Mouse (Mus musculus): Measurements from ENCODE around the gene 1700037H04Rik. TPM values are rescaled to one million over a fixed set of nuclear protein-coding genes. Genes with fewer than 3 reads are reported as not detected.
A peak's percentile ranks its signal among the peaks of the same experiment; 100 is the strongest.

Gene 1700037H04Rik
- polyA plus RNA-seq, 1 experiment from 2014 or later = 130 TPM

DNA sequence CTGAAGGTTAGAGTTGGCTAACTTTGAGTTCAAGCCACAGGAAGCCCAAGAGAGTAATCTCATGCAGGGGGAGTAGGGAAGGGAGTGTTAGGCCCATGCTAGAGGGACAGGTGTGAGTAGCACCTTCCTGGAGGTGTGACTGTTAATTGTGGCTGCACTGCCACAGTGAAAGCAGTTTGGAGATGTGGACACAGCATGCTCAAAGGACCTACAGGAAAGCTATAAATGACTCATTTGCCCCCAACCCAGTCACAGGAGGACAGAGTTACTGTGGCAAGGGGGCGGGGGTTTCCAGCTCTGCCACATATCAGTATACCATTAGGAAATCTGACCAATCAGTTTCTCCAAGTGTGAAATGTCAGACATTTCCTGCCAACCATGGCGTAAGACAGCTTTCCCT, 14.3 kb downstream of the 1700037H04Rik start:
- Histone ChIP-seq H3K9me3 (ENCODE audit: control insufficient read depth, low read length) (no peaks in the 10 kb centered on the region), H3K36me3 (ENCODE audit: control insufficient read depth, insufficient read depth, low read length) (peaks cover 30% of the 10 kb centered on the region), H3K27me3 (ENCODE audit: control insufficient read depth, insufficient read depth, low read length) (no peaks in the 10 kb centered on the region), H3K4me1 (ENCODE audit: control insufficient read depth, insufficient read depth, low read length) (no peaks in the 10 kb centered on the region), H3K4me2 (ENCODE audit: low read depth) (no peak overlapping the region), H3K9ac (ENCODE audit: low read length) (no peak overlapping the region; the same call in 1 of the 2 replicates), H3K27ac (ENCODE audit: low read depth, low read length) (no peak overlapping the region), H3K4me3 (ENCODE audit: low read depth, low read length) (no peak overlapping the region)
- DNase-seq (ENCODE audit: low spot score) (peak; percentile 4), ATAC-seq (ENCODE audit: insufficient read depth, low FRiP score, low TSS enrichment) (no peak)
- 92% methylated on average over 2 of the region's 2 CpGs for WGBS

DNA sequence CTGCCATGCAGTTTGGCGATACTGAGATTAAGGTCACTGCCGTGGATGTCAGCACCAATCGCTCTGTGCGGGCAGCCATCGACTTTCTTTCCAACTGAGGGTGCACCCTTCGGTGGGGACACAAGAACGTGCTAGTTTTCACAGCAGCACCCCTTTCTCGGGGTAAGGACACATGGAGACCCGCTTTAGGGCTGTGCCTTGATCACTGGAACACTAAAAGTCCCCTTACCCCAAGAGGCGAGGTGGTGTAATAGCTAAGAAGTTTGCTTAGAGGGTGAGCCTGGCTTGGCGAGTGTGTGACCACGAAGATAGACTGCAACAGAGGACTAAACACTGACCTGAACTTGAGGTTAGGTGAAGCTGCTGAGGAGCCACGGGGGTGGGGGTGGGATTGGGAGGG, 14.8 kb downstream of the 1700037H04Rik start:
- ATAC-seq (ENCODE audit: insufficient read depth, low FRiP score, low TSS enrichment) (no peak), DNase-seq (ENCODE audit: low spot score) (no peak)
- 70% methylated on average over 13 of the region's 13 CpGs for WGBS
- Histone ChIP-seq H3K9me3 (ENCODE audit: control insufficient read depth, low read length) (no peaks in the 10 kb centered on the region), H3K4me1 (ENCODE audit: control insufficient read depth, insufficient read depth, low read length) (no peaks in the 10 kb centered on the region), H3K4me2 (ENCODE audit: low read depth) (no peak overlapping the region), H3K36me3 (ENCODE audit: control insufficient read depth, insufficient read depth, low read length) (peaks cover 30% of the 10 kb centered on the region), H3K4me3 (ENCODE audit: low read depth, low read length) (no peak overlapping the region), H3K27ac (ENCODE audit: low read depth, low read length) (no peak overlapping the region), H3K27me3 (ENCODE audit: control insufficient read depth, insufficient read depth, low read length) (no peaks in the 10 kb centered on the region), H3K9ac (ENCODE audit: low read length) (no peak overlapping the region)

- no peaks in the 10 kb centered on the region for H3K9me3 ChIP-seq (ENCODE audit: control insufficient read depth, low read length)
- ATAC-seq (ENCODE audit: insufficient read depth, low FRiP score, low TSS enrichment) = peak; percentile 10; the same call in 1 of the 2 replicates
- 62% methylated on average over 22 of the region's 22 CpGs for WGBS
- no peaks in the 10 kb centered on the region for H3K27me3 ChIP-seq (ENCODE audit: control insufficient read depth, insufficient read depth, low read length)
- H3K4me2 ChIP-seq (ENCODE audit: low read depth) = peak overlapping the region; percentile 9; the same call in 1 of the 2 replicates
- no peak for DNase-seq (ENCODE audit: low spot score)
- no peaks in the 10 kb centered on the region for H3K4me1 ChIP-seq (ENCODE audit: control insufficient read depth, insufficient read depth, low read length)
- H3K36me3 ChIP-seq (ENCODE audit: control insufficient read depth, insufficient read depth, low read length) = peaks cover 24% of the 10 kb centered on the region
- H3K27ac ChIP-seq (ENCODE audit: low read depth, low read length) = no peak overlapping the region
- no peak overlapping the region for H3K9ac ChIP-seq (ENCODE audit: low read length)
- H3K4me3 ChIP-seq (ENCODE audit: low read depth, low read length) = no peak overlapping the region
These were observed 16.7 kb downstream of the 1700037H04Rik start for GRCm38 (mm10) chr2:131143007-131143780.

DNA sequence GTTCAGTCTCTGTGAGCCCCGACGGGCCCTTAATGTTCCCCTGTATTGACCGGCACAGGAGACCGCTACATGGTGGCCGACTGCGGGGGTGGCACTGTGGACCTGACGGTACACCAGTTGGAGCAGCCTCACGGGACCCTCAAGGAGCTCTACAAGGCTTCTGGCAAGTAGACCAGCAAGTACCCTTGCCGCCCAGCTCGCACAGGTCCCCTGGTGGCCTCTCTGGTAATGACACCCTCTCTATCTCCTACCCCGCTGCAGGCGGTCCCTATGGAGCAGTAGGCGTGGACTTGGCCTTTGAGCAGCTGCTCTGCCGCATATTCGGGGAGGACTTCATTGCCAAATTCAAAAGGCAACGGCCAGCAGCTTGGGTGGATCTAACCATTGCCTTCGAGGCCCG, 17.3 kb downstream of the 1700037H04Rik start:
- H3K4me1 ChIP-seq (ENCODE audit: control insufficient read depth, insufficient read depth, low read length) = no peaks in the 10 kb centered on the region
- no peaks in the 10 kb centered on the region for H3K9me3 ChIP-seq (ENCODE audit: control insufficient read depth, low read length)
- no peak overlapping the region for H3K27ac ChIP-seq (ENCODE audit: low read depth, low read length)
- peaks cover 21% of the 10 kb centered on the region for H3K36me3 ChIP-seq (ENCODE audit: control insufficient read depth, insufficient read depth, low read length)
- peak overlapping the region; percentile 9; the same call in 1 of the 2 replicates for H3K4me2 ChIP-seq (ENCODE audit: low read depth)
- peak; percentile 77 for DNase-seq (ENCODE audit: low spot score)
- no peak overlapping the region for H3K9ac ChIP-seq (ENCODE audit: low read length)
- WGBS = 22% methylated on average over 18 of the region's 18 CpGs
- H3K4me3 ChIP-seq (ENCODE audit: low read depth, low read length) = no peak overlapping the region
- no peaks in the 10 kb centered on the region for H3K27me3 ChIP-seq (ENCODE audit: control insufficient read depth, insufficient read depth, low read length)
- peak; percentile 50 for ATAC-seq (ENCODE audit: insufficient read depth, low FRiP score, low TSS enrichment)

- H3K36me3 ChIP-seq (ENCODE audit: control insufficient read depth, insufficient read depth, low read length) = peaks cover 18% of the 10 kb centered on the region
- H3K27me3 ChIP-seq (ENCODE audit: control insufficient read depth, insufficient read depth, low read length) = no peaks in the 10 kb centered on the region
- DNase-seq (ENCODE audit: low spot score) (no peak), ATAC-seq (ENCODE audit: insufficient read depth, low FRiP score, low TSS enrichment) (no peak)
- H3K9me3 ChIP-seq (ENCODE audit: control insufficient read depth, low read length) = no peaks in the 10 kb centered on the region
- no peaks in the 10 kb centered on the region for H3K4me1 ChIP-seq (ENCODE audit: control insufficient read depth, insufficient read depth, low read length)
- H3K4me2 ChIP-seq (ENCODE audit: low read depth) = no peak overlapping the region
- H3K4me3 ChIP-seq (ENCODE audit: low read depth, low read length) = no peak overlapping the region
- H3K27ac ChIP-seq (ENCODE audit: low read depth, low read length) = no peak overlapping the region
- no peak overlapping the region for H3K9ac ChIP-seq (ENCODE audit: low read length)
- WGBS = 93% methylated on average over 8 of the region's 8 CpGs
These were observed 18.4 kb downstream of the 1700037H04Rik start for GRCm38 (mm10) chr2:131141336-131141986.

GRCm38 (mm10) chr2:131140533-131140905, 19.4 kb downstream of the 1700037H04Rik start:
- ATAC-seq (ENCODE audit: insufficient read depth, low FRiP score, low TSS enrichment) = no peak
- H3K9ac ChIP-seq (ENCODE audit: low read length) = no peak overlapping the region
- no peak overlapping the region for H3K27ac ChIP-seq (ENCODE audit: low read depth, low read length)
- H3K4me3 ChIP-seq (ENCODE audit: low read depth, low read length) = no peak overlapping the region
- no peaks in the 10 kb centered on the region for H3K27me3 ChIP-seq (ENCODE audit: control insufficient read depth, insufficient read depth, low read length)
- peaks cover 14% of the 10 kb centered on the region for H3K36me3 ChIP-seq (ENCODE audit: control insufficient read depth, insufficient read depth, low read length)
- 80% methylated on average over 5 of the region's 5 CpGs for WGBS
- DNase-seq (ENCODE audit: low spot score) = no peak
- H3K4me2 ChIP-seq (ENCODE audit: low read depth) = no peak overlapping the region
- H3K4me1 ChIP-seq (ENCODE audit: control insufficient read depth, insufficient read depth, low read length) = no peaks in the 10 kb centered on the region
- H3K9me3 ChIP-seq (ENCODE audit: control insufficient read depth, low read length) = no peaks in the 10 kb centered on the region

- WGBS = 64% methylated on average over 5 of the region's 5 CpGs
- Histone ChIP-seq H3K4me2 (ENCODE audit: low read depth) (no peak overlapping the region), H3K4me3 (ENCODE audit: low read depth, low read length) (no peak overlapping the region), H3K27ac (ENCODE audit: low read depth, low read length) (no peak overlapping the region), H3K9me3 (ENCODE audit: control insufficient read depth, low read length) (no peaks in the 10 kb centered on the region), H3K9ac (ENCODE audit: low read length) (no peak overlapping the region), H3K4me1 (ENCODE audit: control insufficient read depth, insufficient read depth, low read length) (no peaks in the 10 kb centered on the region), H3K36me3 (ENCODE audit: control insufficient read depth, insufficient read depth, low read length) (peaks cover 11% of the 10 kb centered on the region), H3K27me3 (ENCODE audit: control insufficient read depth, insufficient read depth, low read length) (no peaks in the 10 kb centered on the region)
- no peak for ATAC-seq (ENCODE audit: insufficient read depth, low FRiP score, low TSS enrichment)
- DNase-seq (ENCODE audit: low spot score) = no peak
These were observed 19.9 kb downstream of the 1700037H04Rik start for GRCm38 (mm10) chr2:131139886-131140532.

DNA sequence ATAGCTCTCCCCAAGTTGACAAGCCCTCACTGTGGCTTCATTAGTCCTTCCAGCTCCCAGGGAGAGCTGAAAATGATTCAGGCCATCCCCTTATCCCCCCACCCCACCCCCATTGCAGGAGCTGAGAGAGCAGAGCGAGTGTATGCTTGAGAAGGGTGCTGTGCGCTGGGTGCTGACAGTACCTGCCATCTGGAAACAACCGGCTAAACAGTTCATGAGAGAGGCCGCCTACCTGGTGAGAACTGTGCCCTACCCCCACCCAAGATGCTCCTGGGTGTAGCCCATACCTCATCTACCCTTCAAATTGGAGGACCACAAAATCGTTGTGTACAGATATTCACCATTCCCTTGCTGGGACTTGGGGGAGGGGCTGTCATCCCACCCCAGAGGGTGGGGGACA, 20.6 kb downstream of the 1700037H04Rik start:
- peaks cover 4% of the 10 kb centered on the region for H3K36me3 ChIP-seq (ENCODE audit: control insufficient read depth, insufficient read depth, low read length)
- no peak overlapping the region for H3K4me3 ChIP-seq (ENCODE audit: low read depth, low read length)
- no peak for ATAC-seq (ENCODE audit: insufficient read depth, low FRiP score, low TSS enrichment)
- H3K27ac ChIP-seq (ENCODE audit: low read depth, low read length) = no peak overlapping the region
- H3K9me3 ChIP-seq (ENCODE audit: control insufficient read depth, low read length) = no peaks in the 10 kb centered on the region
- H3K9ac ChIP-seq (ENCODE audit: low read length) = no peak overlapping the region
- 92% methylated on average over 5 of the region's 5 CpGs for WGBS
- no peak for DNase-seq (ENCODE audit: low spot score)
- no peaks in the 10 kb centered on the region for H3K27me3 ChIP-seq (ENCODE audit: control insufficient read depth, insufficient read depth, low read length)
- no peaks in the 10 kb centered on the region for H3K4me1 ChIP-seq (ENCODE audit: control insufficient read depth, insufficient read depth, low read length)
- no peak overlapping the region for H3K4me2 ChIP-seq (ENCODE audit: low read depth)

Measured in neural tube, embryonic 11.5 days (tissue).